Comparison of ENCODE assay signal across 11 mouse cellular contexts in genomic region chr10:80680260-80680696, GRCm38 (mm10). TPM values are rescaled to one million over a fixed set of nuclear protein-coding genes. Genes with fewer than 3 reads are reported as not detected.
DNase-seq lines count a peak whose midpoint lies in the region; ATAC-seq and TF ChIP-seq lines count a peak whose summit lies in the region.
"Had no signal": no experiment of that assay in that cellular context is flagged by ENCODE, and none has a peak within 500 bp of the region (broad histone marks: within the 10 kb centered on the region; RNA-seq: fewer than 3 reads in every experiment).

No protein-coding gene starts in this region.

- no peak for TF ChIP-seq POLR2A in spleen, adult 2 months (IDR thresholded peaks at IDR 0.05; ENCODE audit: low read depth, low read length)
- TF ChIP-seq POLR2A in limb, embryonic 14.5 days (IDR thresholded peaks at IDR 0.05; ENCODE audit: borderline replicate concordance, extremely low read depth, insufficient read depth, insufficient read length): no peak

- WGBS in heart, embryonic 14.5 days: 92% methylated on average over 2 of the region's 2 CpGs
- 54% methylated on average over 2 of the region's 2 CpGs for WGBS in spleen, adult 2 months
- 80% methylated on average over 2 of the region's 2 CpGs for WGBS in limb, embryonic 14.5 days
- WGBS in stomach, postnatal 0 days: 65% methylated on average over 2 of the region's 2 CpGs

- TF ChIP-seq EP300 in stomach, postnatal 0 days (optimal IDR thresholded peaks at IDR 0.05): no peak

- peaks cover 31 to 32% of the 10 kb centered on the region in 2 experiments for H3K4me1 ChIP-seq in heart, embryonic 14.5 days (ENCODE audit: control insufficient read depth in 2 of 2, insufficient read depth in 2 of 2, low read length in 2 of 2)
- H3K4me1 ChIP-seq in spleen, adult 2 months (ENCODE audit: control insufficient read depth, insufficient read depth, insufficient read length): peaks cover 56% of the 10 kb centered on the region
- peaks cover 29% of the 10 kb centered on the region for H3K4me1 ChIP-seq in limb, embryonic 14.5 days (ENCODE audit: control insufficient read depth, insufficient read depth, low read length)
- peaks cover 22% of the 10 kb centered on the region for H3K4me1 ChIP-seq in stomach, postnatal 0 days (replicated peaks; ENCODE audit: control insufficient read depth, insufficient read depth)

- intact Hi-C loops in heart, postnatal 25 days (cut with DNase I): no loop called here

- no peaks in the 10 kb centered on the region for H3K27me3 ChIP-seq in heart, embryonic 14.5 days (ENCODE audit: control insufficient read depth, insufficient read depth, low read length)
- H3K27me3 ChIP-seq in spleen, adult 2 months (ENCODE audit: control insufficient read depth, insufficient read depth, low read length): no peaks in the 10 kb centered on the region
- H3K27me3 ChIP-seq in limb, embryonic 14.5 days (ENCODE audit: control insufficient read depth, insufficient read depth, low read length): no peaks in the 10 kb centered on the region
- no peaks in the 10 kb centered on the region for H3K27me3 ChIP-seq in stomach, postnatal 0 days (ENCODE audit: control insufficient read depth, insufficient read depth, low read length)
- H3K27me3 ChIP-seq: neural tube, embryonic 12.5 days had no signal

- peaks cover 19% of the 10 kb centered on the region for H3K36me3 ChIP-seq in heart, embryonic 14.5 days (ENCODE audit: control insufficient read depth, insufficient read depth, low read length)
- H3K36me3 ChIP-seq in spleen, adult 2 months (ENCODE audit: control insufficient read depth, insufficient read depth, low read length): peaks cover 3% of the 10 kb centered on the region
- H3K36me3 ChIP-seq in limb, embryonic 14.5 days (ENCODE audit: control insufficient read depth, insufficient read depth, low read length): peaks cover 19% of the 10 kb centered on the region
- peaks cover 4% of the 10 kb centered on the region; the same call in 1 of the 2 replicates for H3K36me3 ChIP-seq in stomach, postnatal 0 days (ENCODE audit: control insufficient read depth, insufficient read depth, low read length)

- no peak overlapping the region for H3K4me2 ChIP-seq in heart, embryonic 14.5 days (ENCODE audit: low read length)
- H3K4me2 ChIP-seq in limb, embryonic 14.5 days (replicated peaks; ENCODE audit: low read depth, low read length, severe bottlenecking): no peak overlapping the region
- no peak overlapping the region for H3K4me2 ChIP-seq in stomach, postnatal 0 days (replicated peaks; ENCODE audit: low read depth)
- H3K4me2 ChIP-seq: neural tube, embryonic 12.5 days had no signal

- no peak for DNase-seq in heart, postnatal 25 days (ENCODE audit: low spot score)
- DNase-seq in spleen, adult 2 months (ENCODE audit: low read depth in 1 of 2, low spot score in 2 of 2): no peak
- DNase-seq in spleen, postnatal 10 days (ENCODE audit: low spot score in 2 of 2): no peak
- DNase-seq in limb, embryonic 14.5 days (ENCODE audit: low spot score): no peak
- no peak for DNase-seq in stomach, postnatal 0 days (ENCODE audit: low spot score)
- DNase-seq: right cerebral cortex, postnatal 14 days had no signal

- no peak for TF ChIP-seq CTCF in spleen, adult 2 months (IDR thresholded peaks at IDR 0.05; ENCODE audit: extremely low read depth, insufficient read depth, insufficient read length, insufficient replicate concordance)
- TF ChIP-seq CTCF in stomach, postnatal 0 days (IDR thresholded peaks at IDR 0.05; ENCODE audit: low read depth): no peak

- peak overlapping the region; percentile 27; the same call in 1 of the 2 replicates for H3K9ac ChIP-seq in heart, embryonic 14.5 days (ENCODE audit: low read length)
- 0 out of 2 replicates have a peak overlapping the region, but pooled peaks have one; percentile 12 for H3K9ac ChIP-seq in limb, embryonic 14.5 days (ENCODE audit: low read depth, low read length, severe bottlenecking)
- no peak overlapping the region for H3K9ac ChIP-seq in stomach, postnatal 0 days (ENCODE audit: low read length)
- H3K9ac ChIP-seq: neural tube, embryonic 12.5 days had no signal

- H3K9me3 ChIP-seq in heart, embryonic 14.5 days (ENCODE audit: control insufficient read depth, low read length): no peaks in the 10 kb centered on the region
- no peaks in the 10 kb centered on the region for H3K9me3 ChIP-seq in limb, embryonic 14.5 days (ENCODE audit: control insufficient read depth, low read length)
- H3K9me3 ChIP-seq in stomach, postnatal 0 days (ENCODE audit: control insufficient read depth, low read length): no peaks in the 10 kb centered on the region
- H3K9me3 ChIP-seq: forebrain, embryonic 10.5 days; neural tube, embryonic 12.5 days had no signal

- ATAC-seq in heart, embryonic 14.5 days (ENCODE audit: insufficient number of reproducible peaks, insufficient read depth, low FRiP score, low read depth): no peak
- ATAC-seq in limb, embryonic 14.5 days (ENCODE audit: low FRiP score, low read depth): no peak
- no peak for ATAC-seq in stomach, postnatal 0 days (ENCODE audit: low FRiP score, low TSS enrichment)
- ATAC-seq in inflammation-experienced regulatory T-cells, adult 6 months: no peak
- ATAC-seq: intestine, embryonic 16.5 days had no signal

- no peak overlapping the region for H3K4me3 ChIP-seq in heart, embryonic 14.5 days (ENCODE audit: control insufficient read depth in 1 of 2, insufficient read depth in 1 of 2, low read depth in 1 of 2, low read length in 2 of 2)
- H3K4me3 ChIP-seq in spleen, adult 2 months (ENCODE audit: extremely low read depth, insufficient read depth, insufficient read length): no peak overlapping the region
- H3K4me3 ChIP-seq in limb, embryonic 14.5 days (replicated peaks; ENCODE audit: low read length): no peak overlapping the region
- no peak overlapping the region for H3K4me3 ChIP-seq in stomach, postnatal 0 days (ENCODE audit: low read depth, low read length)
- H3K4me3 ChIP-seq: forebrain, embryonic 10.5 days; neural tube, embryonic 12.5 days had no signal

- H3K27ac ChIP-seq in heart, embryonic 14.5 days (replicated peaks in 1 of 2; ENCODE audit: control insufficient read depth in 1 of 2, insufficient read depth in 1 of 2, low read depth in 2 of 2, low read length in 2 of 2): no peak overlapping the region
- H3K27ac ChIP-seq in spleen, adult 2 months (ENCODE audit: insufficient read depth, low read length): peak overlapping the region; percentile 98
- H3K27ac ChIP-seq in limb, embryonic 14.5 days (replicated peaks; ENCODE audit: low read depth, low read length): no peak overlapping the region
- peak overlapping the region; percentile 100; the same call in 1 of the 2 replicates for H3K27ac ChIP-seq in stomach, postnatal 0 days (replicated peaks)
- H3K27ac ChIP-seq: neural tube, embryonic 12.5 days had no signal

RNA-seq across cellular contexts. Expression of gene Mknk2, which starts 2.4 kb away (rescaled TPM):
- polyA plus RNA-seq in heart, embryonic 14.5 days (2014; fragmentation: Nextera tagmentation; extraction: Ambion mirVana): 69.5 and 82.7 TPM in 2 replicates
- 100 to 1,000 TPM; 158 to 181 TPM for total RNA-seq in heart, postnatal 25 days (2021)
- 351 and 533 TPM in 2 replicates for polyA plus RNA-seq in spleen, adult 2 months (2012; rRNA removed)
- polyA plus RNA-seq in limb, embryonic 14.5 days (2012; rRNA removed): 108 and 147 TPM in 2 replicates
- 93.0 and 97.7 TPM in 2 replicates for polyA plus RNA-seq in limb, embryonic 14.5 days (2014; fragmentation: Nextera tagmentation; extraction: Ambion mirVana)
- 55.2 and 61.7 TPM in 2 replicates for polyA plus RNA-seq in stomach, postnatal 0 days (2015; fragmentation: Nextera tagmentation; extraction: Ambion mirVana)
- polyA plus RNA-seq in inflammation-experienced regulatory T-cells, adult 6 months (2017; shearing (Covaris generic)): 10 to 100 TPM; 50.3 to 61.4 (median 50.9) TPM

RNA-seq across cellular contexts. Expression of gene Mob3a, which starts 21.5 kb away (rescaled TPM):
- 19.1 and 22.3 TPM in 2 replicates for polyA plus RNA-seq in heart, embryonic 14.5 days (2014; fragmentation: Nextera tagmentation; extraction: Ambion mirVana)
- total RNA-seq in heart, postnatal 25 days (2021): 1 to 10 TPM; 8.2 to 8.9 TPM
- 130 and 156 TPM in 2 replicates for polyA plus RNA-seq in spleen, adult 2 months (2012; rRNA removed)
- 33.7 and 42.7 TPM in 2 replicates for polyA plus RNA-seq in limb, embryonic 14.5 days (2012; rRNA removed)
- 35.9 and 36.5 TPM in 2 replicates for polyA plus RNA-seq in limb, embryonic 14.5 days (2014; fragmentation: Nextera tagmentation; extraction: Ambion mirVana)
- polyA plus RNA-seq in stomach, postnatal 0 days (2015; fragmentation: Nextera tagmentation; extraction: Ambion mirVana): 22.9 and 23.9 TPM in 2 replicates
- 100 to 1,000 TPM; 190 to 248 (median 240) TPM for polyA plus RNA-seq in inflammation-experienced regulatory T-cells, adult 6 months (2017; shearing (Covaris generic))

RNA-seq across cellular contexts. Expression of gene Izumo4, which starts 21.7 kb away (rescaled TPM):
- 3.5 and 7.0 TPM in 2 replicates for polyA plus RNA-seq in heart, embryonic 14.5 days (2014; fragmentation: Nextera tagmentation; extraction: Ambion mirVana)
- 1 to 10 TPM; 2.6 to 3.4 TPM for total RNA-seq in heart, postnatal 25 days (2021)
- polyA plus RNA-seq in spleen, adult 2 months (2012; rRNA removed): 49.0 and 60.8 TPM in 2 replicates
- polyA plus RNA-seq in limb, embryonic 14.5 days (2012; rRNA removed): 64.5 and 66.1 TPM in 2 replicates
- 14.4 and 15.9 TPM in 2 replicates for polyA plus RNA-seq in limb, embryonic 14.5 days (2014; fragmentation: Nextera tagmentation; extraction: Ambion mirVana)
- 14.8 and 18.0 TPM in 2 replicates for polyA plus RNA-seq in stomach, postnatal 0 days (2015; fragmentation: Nextera tagmentation; extraction: Ambion mirVana)
- polyA plus RNA-seq in inflammation-experienced regulatory T-cells, adult 6 months (2017; shearing (Covaris generic)): 100 to 1,000 TPM in 2 of 3 experiments, 10 to 100 TPM in 1; 71.4 to 109 (median 107) TPM

RNA-seq across cellular contexts. Expression of gene Btbd2, which starts 23.4 kb away (rescaled TPM):
- polyA plus RNA-seq in heart, embryonic 14.5 days (2014; fragmentation: Nextera tagmentation; extraction: Ambion mirVana): 49.4 and 53.8 TPM in 2 replicates
- total RNA-seq in heart, postnatal 25 days (2021): 10 to 100 TPM; 41.5 to 45.8 TPM
- polyA plus RNA-seq in spleen, adult 2 months (2012; rRNA removed): 49.5 and 66.1 TPM in 2 replicates
- 87.8 and 122 TPM in 2 replicates for polyA plus RNA-seq in limb, embryonic 14.5 days (2012; rRNA removed)
- polyA plus RNA-seq in limb, embryonic 14.5 days (2014; fragmentation: Nextera tagmentation; extraction: Ambion mirVana): 78.0 and 89.1 TPM in 2 replicates
- 28.3 and 30.0 TPM in 2 replicates for polyA plus RNA-seq in stomach, postnatal 0 days (2015; fragmentation: Nextera tagmentation; extraction: Ambion mirVana)
- 10 to 100 TPM in 1 of 3 experiments, 1 to 10 TPM in 2; 3.4 to 10.4 (median 9.2) TPM for polyA plus RNA-seq in inflammation-experienced regulatory T-cells, adult 6 months (2017; shearing (Covaris generic))

RNA-seq across cellular contexts. Expression of gene Csnk1g2, which starts 57.6 kb away (rescaled TPM):
- polyA plus RNA-seq in heart, embryonic 14.5 days (2014; fragmentation: Nextera tagmentation; extraction: Ambion mirVana): 64.8 and 65.0 TPM in 2 replicates
- 100 to 1,000 TPM; 116 TPM for total RNA-seq in heart, postnatal 25 days (2021)
- polyA plus RNA-seq in spleen, adult 2 months (2012; rRNA removed): 206 and 283 TPM in 2 replicates
- polyA plus RNA-seq in limb, embryonic 14.5 days (2012; rRNA removed): 253 and 298 TPM in 2 replicates
- 110 and 125 TPM in 2 replicates for polyA plus RNA-seq in limb, embryonic 14.5 days (2014; fragmentation: Nextera tagmentation; extraction: Ambion mirVana)
- 75.4 and 83.9 TPM in 2 replicates for polyA plus RNA-seq in stomach, postnatal 0 days (2015; fragmentation: Nextera tagmentation; extraction: Ambion mirVana)
- 10 to 100 TPM; 11.7 to 16.3 (median 13.2) TPM for polyA plus RNA-seq in inflammation-experienced regulatory T-cells, adult 6 months (2017; shearing (Covaris generic))

Comparison
In these comparisons a context has a peak if more than half of its experiments do, and no peak if none do; other contexts are left out.
1. H3K27ac ChIP-seq: peak in spleen, adult 2 months (single experiment) and stomach, postnatal 0 days (single experiment); none in heart, embryonic 14.5 days (0 of 2) and limb, embryonic 14.5 days (single experiment).